Mouse (Mus musculus): ENCODE measurements around the gene Lrba. TPM values are rescaled to one million over a fixed set of nuclear protein-coding genes. Genes with fewer than 3 reads are reported as not detected.

Gene Lrba
- polyA plus RNA-seq, 1 experiment from 2014 or later, result 5.9 TPM

GRCm38 (mm10) chr3:86638552-86639348 lies 414.3 kb downstream of the Lrba start:
- no peaks in the 10 kb centered on the region for H3K36me3 ChIP-seq (ENCODE audit: insufficient read depth, low read length)
- H3K4me1 ChIP-seq (replicated peaks; ENCODE audit: insufficient read depth, low read length), result no peaks in the 10 kb centered on the region
- no peaks in the 10 kb centered on the region for H3K27me3 ChIP-seq (ENCODE audit: insufficient read depth, low read length)
- TF ChIP-seq CTCF (IDR thresholded peaks at IDR 0.05; ENCODE audit: low read depth), result no peak
- no peak overlapping the region for H3K9ac ChIP-seq (ENCODE audit: low read depth, low read length)
- H3K27ac ChIP-seq, result no peak overlapping the region
- H3K9me3 ChIP-seq (replicated peaks; ENCODE audit: low read length), result no peaks in the 10 kb centered on the region
- H3K4me3 ChIP-seq (replicated peaks; ENCODE audit: low read depth, low read length), result no peak overlapping the region
- ATAC-seq (replicated peaks; ENCODE audit: low FRiP score, low read depth), result no peak
- 68% methylated on average over 2 of the region's 2 CpGs for WGBS
- peak; percentile 38 for DNase-seq (ENCODE audit: low spot score)
- no peak overlapping the region for H3K4me2 ChIP-seq (ENCODE audit: low read length)

- H3K36me3 ChIP-seq (ENCODE audit: insufficient read depth, low read length), result no peaks in the 10 kb centered on the region
- WGBS, result 85% methylated on average over 5 of the region's 5 CpGs
- no peaks in the 10 kb centered on the region for H3K27me3 ChIP-seq (ENCODE audit: insufficient read depth, low read length)
- TF ChIP-seq CTCF (IDR thresholded peaks at IDR 0.05; ENCODE audit: low read depth), result no peak
- no peak overlapping the region for H3K4me3 ChIP-seq (replicated peaks; ENCODE audit: low read depth, low read length)
- ATAC-seq (replicated peaks; ENCODE audit: low FRiP score, low read depth) (no peak), DNase-seq (ENCODE audit: low spot score) (no peak)
- H3K27ac ChIP-seq, result no peak overlapping the region
- H3K4me1 ChIP-seq (replicated peaks; ENCODE audit: insufficient read depth, low read length), result no peaks in the 10 kb centered on the region
- no peak overlapping the region for H3K4me2 ChIP-seq (ENCODE audit: low read length)
- H3K9ac ChIP-seq (ENCODE audit: low read depth, low read length), result no peak overlapping the region
- no peaks in the 10 kb centered on the region for H3K9me3 ChIP-seq (replicated peaks; ENCODE audit: low read length)
Observed at GRCm38 (mm10) chr3:86641393-86641792, 416.9 kb downstream of the Lrba start.

DNA sequence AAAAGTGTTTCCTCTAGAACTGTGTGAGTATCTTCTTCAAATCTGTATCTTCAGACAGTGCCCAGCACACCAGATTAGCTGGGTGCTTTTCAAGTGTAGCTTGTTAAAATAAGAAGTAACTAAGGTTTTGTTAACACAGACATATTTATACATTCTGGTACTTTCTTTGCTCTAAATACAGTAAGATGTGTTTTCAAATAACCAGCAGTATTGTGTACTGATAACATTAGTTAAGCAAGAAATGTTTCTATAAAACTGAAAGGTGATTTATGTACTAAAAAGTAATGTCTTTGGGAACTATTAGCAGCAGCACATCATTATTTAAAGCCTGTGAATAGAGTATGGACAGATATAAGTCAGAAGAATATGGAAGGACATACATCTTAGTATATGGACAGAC lies 417.3 kb downstream of the Lrba start:
- H3K27ac ChIP-seq, result no peak overlapping the region
- no peaks in the 10 kb centered on the region for H3K36me3 ChIP-seq (ENCODE audit: insufficient read depth, low read length)
- DNase-seq (ENCODE audit: low spot score), result no peak
- ATAC-seq (replicated peaks; ENCODE audit: low FRiP score, low read depth), result no peak
- no peaks in the 10 kb centered on the region for H3K4me1 ChIP-seq (replicated peaks; ENCODE audit: insufficient read depth, low read length)
- H3K9me3 ChIP-seq (replicated peaks; ENCODE audit: low read length), result no peaks in the 10 kb centered on the region
- no peak overlapping the region for H3K4me3 ChIP-seq (replicated peaks; ENCODE audit: low read depth, low read length)
- no peak for TF ChIP-seq CTCF (IDR thresholded peaks at IDR 0.05; ENCODE audit: low read depth)
- H3K4me2 ChIP-seq (ENCODE audit: low read length), result no peak overlapping the region
- no peak overlapping the region for H3K9ac ChIP-seq (ENCODE audit: low read depth, low read length)
- no peaks in the 10 kb centered on the region for H3K27me3 ChIP-seq (ENCODE audit: insufficient read depth, low read length)

- 61% methylated on average over 2 of the region's 2 CpGs for WGBS
- no peak for ATAC-seq (replicated peaks; ENCODE audit: low FRiP score, low read depth)
- H3K9ac ChIP-seq (ENCODE audit: low read depth, low read length), result no peak overlapping the region
- H3K4me1 ChIP-seq (replicated peaks; ENCODE audit: insufficient read depth, low read length), result no peaks in the 10 kb centered on the region
- no peak overlapping the region for H3K4me3 ChIP-seq (replicated peaks; ENCODE audit: low read depth, low read length)
- H3K27me3 ChIP-seq (ENCODE audit: insufficient read depth, low read length), result no peaks in the 10 kb centered on the region
- no peak for TF ChIP-seq CTCF (IDR thresholded peaks at IDR 0.05; ENCODE audit: low read depth)
- H3K9me3 ChIP-seq (replicated peaks; ENCODE audit: low read length), result no peaks in the 10 kb centered on the region
- DNase-seq (ENCODE audit: low spot score), result no peak
- H3K36me3 ChIP-seq (ENCODE audit: insufficient read depth, low read length), result no peaks in the 10 kb centered on the region
- H3K27ac ChIP-seq, result no peak overlapping the region
- no peak overlapping the region for H3K4me2 ChIP-seq (ENCODE audit: low read length)
Observed at GRCm38 (mm10) chr3:86646771-86647170, 422.3 kb downstream of the Lrba start.

DNA sequence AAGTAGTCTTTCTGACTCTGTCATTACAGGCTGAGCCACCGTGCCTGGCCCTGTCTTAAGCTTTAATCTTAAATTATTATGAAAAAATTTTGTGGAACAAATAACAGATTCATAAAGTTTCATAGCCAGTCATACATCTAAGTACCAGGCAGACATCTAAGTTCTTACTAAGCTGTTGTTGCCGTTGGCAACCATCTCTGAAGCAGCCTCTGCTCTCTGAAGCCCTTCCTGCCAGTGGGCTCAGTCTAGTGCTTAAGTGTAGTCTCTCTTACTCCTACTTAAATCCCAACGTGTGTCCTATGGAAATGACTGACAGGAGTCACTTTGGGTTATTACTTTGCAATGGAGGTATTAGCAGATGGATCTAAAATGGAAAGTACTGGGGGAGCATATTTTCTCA lies 426.5 kb downstream of the Lrba start:
- no peaks in the 10 kb centered on the region for H3K36me3 ChIP-seq (ENCODE audit: insufficient read depth, low read length)
- H3K4me3 ChIP-seq (replicated peaks; ENCODE audit: low read depth, low read length), result no peak overlapping the region
- ATAC-seq (replicated peaks; ENCODE audit: low FRiP score, low read depth) (no peak), DNase-seq (ENCODE audit: low spot score) (no peak)
- no peaks in the 10 kb centered on the region for H3K4me1 ChIP-seq (replicated peaks; ENCODE audit: insufficient read depth, low read length)
- 73% methylated on average over 3 of the region's 3 CpGs for WGBS
- no peaks in the 10 kb centered on the region for H3K27me3 ChIP-seq (ENCODE audit: insufficient read depth, low read length)
- no peak overlapping the region for H3K4me2 ChIP-seq (ENCODE audit: low read length)
- H3K27ac ChIP-seq, result no peak overlapping the region
- no peaks in the 10 kb centered on the region for H3K9me3 ChIP-seq (replicated peaks; ENCODE audit: low read length)
- no peak for TF ChIP-seq CTCF (IDR thresholded peaks at IDR 0.05; ENCODE audit: low read depth)
- H3K9ac ChIP-seq (ENCODE audit: low read depth, low read length), result no peak overlapping the region

GRCm38 (mm10) chr3:86659326-86659725 lies 434.8 kb downstream of the Lrba start:
- no peak for DNase-seq (ENCODE audit: low spot score)
- ATAC-seq (replicated peaks; ENCODE audit: low FRiP score, low read depth), result no peak
- Histone ChIP-seq H3K9ac (ENCODE audit: low read depth, low read length) (no peak overlapping the region), H3K36me3 (ENCODE audit: insufficient read depth, low read length) (no peaks in the 10 kb centered on the region), H3K27me3 (ENCODE audit: insufficient read depth, low read length) (no peaks in the 10 kb centered on the region), H3K4me2 (ENCODE audit: low read length) (no peak overlapping the region), H3K9me3 (replicated peaks; ENCODE audit: low read length) (no peaks in the 10 kb centered on the region), H3K27ac (no peak overlapping the region), H3K4me1 (replicated peaks; ENCODE audit: insufficient read depth, low read length) (no peaks in the 10 kb centered on the region), H3K4me3 (replicated peaks; ENCODE audit: low read depth, low read length) (no peak overlapping the region)
- WGBS, result 83% methylated on average over 5 of the region's 5 CpGs
- TF ChIP-seq CTCF (IDR thresholded peaks at IDR 0.05; ENCODE audit: low read depth), result no peak

GRCm38 (mm10) chr3:86664399-86664798 lies 439.9 kb downstream of the Lrba start:
- Histone ChIP-seq H3K4me1 (replicated peaks; ENCODE audit: insufficient read depth, low read length) (no peaks in the 10 kb centered on the region), H3K27ac (no peak overlapping the region), H3K27me3 (ENCODE audit: insufficient read depth, low read length) (no peaks in the 10 kb centered on the region), H3K9me3 (replicated peaks; ENCODE audit: low read length) (no peaks in the 10 kb centered on the region), H3K36me3 (ENCODE audit: insufficient read depth, low read length) (no peaks in the 10 kb centered on the region), H3K9ac (ENCODE audit: low read depth, low read length) (no peak overlapping the region), H3K4me3 (replicated peaks; ENCODE audit: low read depth, low read length) (no peak overlapping the region), H3K4me2 (ENCODE audit: low read length) (no peak overlapping the region)
- no peak for TF ChIP-seq CTCF (IDR thresholded peaks at IDR 0.05; ENCODE audit: low read depth)
- ATAC-seq (replicated peaks; ENCODE audit: low FRiP score, low read depth) (no peak), DNase-seq (ENCODE audit: low spot score) (no peak)
- WGBS, result 16% methylated on average over 3 of the region's 3 CpGs

Measured in kidney, postnatal 0 days (tissue).